Mouse (Mus musculus) brain, embryonic 18.5 days (tissue): ENCODE measurements at regions not wholly inside any gene's neighbourhood (a gene's known extent, or its start where the extent isn't known, plus 50 kb on each side); places are given as distances from the start of the nearest gene placed in this dataset.

Experiments used
- DNase-seq: peaks from one replicate; pipeline ENCODE4 v3.0.0-alpha.2; 2012; ENCODE audit warnings: low read depth, low spot score

DNA sequence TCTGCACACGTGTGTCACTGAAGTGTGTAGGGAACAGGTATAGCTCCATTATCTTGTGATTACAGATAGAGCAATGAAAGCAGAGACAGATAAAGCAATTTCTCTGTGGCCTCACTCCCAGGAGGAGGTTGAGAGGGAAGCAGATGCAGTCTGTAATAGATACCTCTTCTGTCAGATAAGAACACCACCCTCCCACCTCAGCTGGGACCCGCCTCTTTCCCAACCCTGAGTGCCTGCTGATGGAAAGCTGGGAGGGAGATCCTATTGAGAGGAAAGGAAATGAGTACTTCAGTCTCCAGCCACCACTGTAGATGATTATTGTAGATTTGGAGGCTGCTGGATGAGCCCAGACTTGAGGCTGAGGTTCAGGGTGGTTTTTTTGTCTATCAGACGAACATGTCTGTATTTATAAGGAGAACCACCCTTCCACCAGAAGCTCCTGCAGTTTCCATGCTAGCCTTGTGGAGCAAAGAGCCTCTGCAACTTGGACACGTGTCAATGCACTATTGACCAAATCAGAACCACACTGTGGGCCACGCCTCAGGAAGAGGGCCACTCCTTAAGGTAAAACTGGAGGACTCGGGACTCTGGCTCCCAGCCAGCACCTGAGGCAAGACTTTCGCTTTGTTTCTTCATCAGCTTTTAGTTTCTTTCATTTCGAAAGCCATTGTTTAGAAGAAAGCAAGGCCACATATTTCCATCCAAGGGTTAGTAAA, 55.3 kb upstream of the Plekha5 start:
- no peak for DNase-seq

DNA sequence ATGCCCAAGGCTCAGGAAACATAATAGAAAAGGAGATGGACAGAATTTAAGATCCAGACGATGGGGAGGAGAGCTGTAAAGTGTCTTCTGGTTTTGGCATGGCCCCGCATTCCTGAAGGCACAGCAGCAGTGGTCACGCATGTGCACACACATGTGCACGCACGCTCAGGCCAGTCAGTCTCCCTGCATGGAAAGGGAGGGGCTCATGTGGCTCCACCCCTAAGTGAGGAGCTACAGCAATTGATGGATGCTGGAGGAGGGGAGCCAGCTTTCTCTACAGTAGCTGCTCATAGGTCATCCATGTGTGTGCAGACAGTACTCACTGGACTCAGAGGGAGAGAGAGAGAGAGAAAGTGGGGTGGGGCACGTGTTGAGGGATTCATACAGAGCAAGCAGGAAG, 56.6 kb upstream of the Plekha5 start:
- DNase-seq, result no peak

DNA sequence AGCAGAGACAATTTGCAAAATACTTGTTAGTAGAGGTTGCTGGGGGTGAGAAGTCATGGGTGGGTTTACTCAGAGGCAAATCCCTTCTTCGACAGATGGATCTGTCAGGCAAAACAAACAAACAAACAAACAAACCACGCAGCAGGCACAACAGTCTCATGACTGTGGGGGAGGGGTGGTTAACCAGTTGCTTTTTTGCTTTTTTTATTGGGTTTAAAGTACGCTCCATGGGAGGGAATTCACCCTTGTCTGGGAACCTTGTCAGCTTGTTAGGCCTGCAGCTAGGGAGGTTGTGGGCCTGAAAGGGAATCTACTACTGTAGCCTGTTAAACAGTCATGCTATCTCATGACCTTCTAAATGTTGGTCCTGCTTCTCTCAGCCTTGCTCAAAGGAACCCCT, 57.1 kb upstream of the Plekha5 start:
- DNase-seq, result no peak

GRCm38 (mm10) chr6:140360996-140361395, 62.9 kb upstream of the Plekha5 start:
- no peak for DNase-seq

GRCm38 (mm10) chr6:140357901-140358300, 66.0 kb upstream of the Plekha5 start:
- no peak for DNase-seq

DNA sequence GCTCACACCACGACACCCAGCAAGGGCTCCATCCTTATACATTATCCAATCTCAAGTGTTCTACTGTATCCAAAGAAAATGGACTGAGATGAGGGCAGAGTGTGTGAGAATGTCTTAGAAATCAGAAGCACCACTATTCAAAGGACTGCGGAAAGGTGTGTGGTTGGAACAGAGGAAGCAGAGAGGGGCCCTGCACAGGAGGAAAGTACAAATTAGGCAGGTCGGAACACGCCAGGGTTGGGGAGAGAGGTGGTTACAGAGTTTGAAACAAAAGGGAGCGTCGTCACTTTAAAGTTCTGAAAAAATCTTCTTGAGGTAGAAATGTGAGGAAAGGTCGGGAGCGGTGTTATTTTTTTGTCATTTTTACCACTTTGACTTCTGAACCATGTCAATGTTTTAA, 66.6 kb upstream of the Plekha5 start:
- no peak for DNase-seq

- DNase-seq, result no peak
These were observed 69.8 kb upstream of the Plekha5 start for GRCm38 (mm10) chr6:140354082-140354481.

DNA sequence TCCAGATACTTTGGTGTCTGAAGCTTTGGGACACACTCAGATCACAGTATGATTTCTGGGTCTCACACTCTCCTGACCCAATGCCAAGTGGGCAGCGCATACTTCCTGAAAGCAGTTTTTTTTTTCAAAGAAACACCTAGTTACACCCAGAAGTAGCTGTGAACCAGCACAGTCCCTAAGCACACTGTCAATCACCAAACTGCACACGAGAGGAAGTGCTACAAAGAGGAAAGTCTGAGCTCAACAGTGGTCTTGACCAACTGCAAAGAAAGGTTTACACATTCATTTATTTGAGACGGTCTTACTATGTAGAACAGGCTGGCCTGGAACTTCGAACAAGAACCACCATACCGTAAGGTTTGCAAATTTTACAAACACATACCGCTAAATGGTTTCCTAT, 70.2 kb upstream of the Plekha5 start:
- DNase-seq, result no peak

- no peak for DNase-seq
These were observed 72.3 kb upstream of the Plekha5 start for GRCm38 (mm10) chr6:140351365-140352095.

DNA sequence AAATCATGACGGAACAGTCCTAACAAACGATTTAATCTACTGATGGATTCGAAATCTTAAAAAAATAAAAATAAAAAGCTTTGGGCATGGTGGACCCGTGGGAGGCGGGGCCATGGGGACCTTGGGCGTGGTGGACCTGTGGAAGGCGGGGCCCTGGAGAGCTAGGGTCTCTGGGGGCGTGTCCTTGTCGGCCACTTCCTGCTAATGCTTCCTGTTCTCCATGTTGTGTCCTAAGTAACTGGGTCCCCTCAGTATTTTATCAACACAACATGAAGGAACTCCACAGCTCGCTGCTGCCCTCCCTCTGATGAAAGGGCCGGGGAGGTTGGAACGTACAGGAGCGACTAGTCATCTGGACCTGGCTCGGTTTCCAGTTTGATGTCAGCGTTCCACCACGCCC, 75.3 kb upstream of the Plekha5 start:
- DNase-seq, result no peak

GRCm38 (mm10) chr6:140346929-140347328, 76.9 kb upstream of the Plekha5 start:
- DNase-seq, result no peak

DNA sequence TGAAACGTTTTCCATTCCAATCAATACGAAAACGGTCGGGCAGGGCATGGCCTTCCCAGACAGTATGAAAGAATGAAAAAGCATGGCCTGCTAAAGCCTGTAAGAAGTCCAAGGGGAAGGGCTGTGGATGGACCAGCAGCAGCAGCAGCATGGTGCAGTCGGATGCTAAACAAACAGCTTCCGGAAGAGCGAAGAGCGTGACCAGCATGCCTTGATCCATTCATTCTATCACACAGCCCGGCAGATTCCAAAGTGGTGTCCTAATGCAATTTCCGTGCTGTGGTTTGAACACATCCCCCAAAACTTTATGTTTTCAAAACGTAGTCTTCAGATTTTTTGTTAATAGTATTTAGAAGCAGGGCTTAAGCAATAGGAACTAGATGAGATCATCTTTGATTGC, 80.2 kb upstream of the Plekha5 start:
- no peak for DNase-seq

- DNase-seq, result no peak
These were observed 81.0 kb upstream of the Plekha5 start for GRCm38 (mm10) chr6:140342881-140343280.

DNA sequence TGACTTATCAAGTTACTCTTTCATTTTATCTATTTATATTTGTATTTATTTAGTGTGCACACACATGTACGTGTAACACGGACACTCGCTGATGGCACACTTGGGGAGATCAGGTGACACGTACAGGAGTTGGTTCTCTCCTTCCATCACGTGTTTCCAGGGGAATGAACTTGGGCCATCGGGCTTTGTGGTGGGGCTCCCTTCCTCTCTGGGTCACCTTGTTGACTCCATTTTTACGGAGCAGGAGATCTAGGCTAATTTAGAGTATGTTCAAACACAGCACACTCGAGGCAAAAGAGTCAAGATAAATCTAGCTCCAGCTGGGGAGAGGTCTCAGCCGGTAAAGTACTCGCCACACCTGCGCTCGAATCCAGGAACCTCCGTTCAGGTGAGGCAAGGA, 84.1 kb upstream of the Plekha5 start:
- DNase-seq, result no peak

DNA sequence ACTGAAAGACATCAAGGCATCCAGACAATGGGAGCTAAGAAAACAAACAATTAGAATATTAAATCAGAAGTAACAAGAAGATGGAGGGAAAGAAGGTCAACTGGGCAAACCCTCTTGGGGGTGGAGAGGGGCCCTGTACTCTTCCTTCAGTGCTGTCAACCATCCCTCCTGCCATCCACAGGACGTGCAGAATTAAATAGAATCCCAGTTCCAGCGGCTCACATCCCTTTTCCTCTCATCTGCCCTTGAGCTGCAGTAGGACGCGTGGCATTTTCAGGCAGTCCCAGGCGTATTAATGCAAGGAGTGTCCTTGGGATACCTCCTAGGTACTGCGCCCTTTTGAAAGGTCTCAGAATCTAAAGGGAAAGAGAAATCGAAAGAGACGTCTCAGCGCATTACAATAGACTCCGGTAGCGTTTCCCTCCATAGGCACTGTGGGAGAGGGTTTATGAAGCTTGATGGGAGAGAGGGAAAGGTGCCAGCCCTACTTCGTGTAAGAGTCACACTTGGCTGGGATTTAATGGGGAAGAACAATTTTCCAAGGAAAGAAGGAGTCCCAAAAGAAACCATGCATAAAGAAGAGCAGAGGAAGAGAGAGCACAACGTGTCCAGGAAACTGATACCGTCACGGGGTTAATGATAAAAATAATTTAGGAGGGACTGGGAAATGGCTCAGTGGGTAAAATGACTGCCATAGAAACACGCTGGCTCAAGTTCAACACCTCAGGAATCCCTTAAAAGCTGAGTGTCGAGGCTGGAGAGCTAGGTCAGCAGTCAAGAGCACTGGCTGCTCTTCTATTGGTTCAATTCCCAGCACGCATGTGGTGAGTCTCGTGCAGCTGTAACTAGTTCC, 85.7 kb upstream of the Plekha5 start:
- DNase-seq, result no peak

DNA sequence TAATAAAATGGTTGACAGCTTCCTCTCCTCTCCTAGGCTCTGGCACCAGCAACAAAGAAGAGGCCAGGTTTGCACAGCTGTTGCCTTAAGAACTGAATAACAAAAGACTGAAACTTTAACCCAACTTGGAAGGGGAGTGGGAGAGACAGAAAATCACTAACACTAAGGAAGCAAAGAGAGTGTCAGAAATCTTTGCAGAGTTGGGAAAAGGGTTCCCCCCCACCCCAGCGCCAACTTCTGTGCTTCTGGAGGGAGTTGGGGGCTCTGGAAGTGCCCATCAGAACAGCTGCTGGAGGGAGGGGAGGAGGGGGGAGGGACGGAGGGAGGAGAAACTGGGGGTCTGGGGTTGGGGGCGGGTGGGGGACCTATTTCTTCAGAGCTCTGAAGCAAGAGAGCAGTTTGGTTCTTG, 86.8 kb upstream of the Plekha5 start:
- DNase-seq, result no peak

DNA sequence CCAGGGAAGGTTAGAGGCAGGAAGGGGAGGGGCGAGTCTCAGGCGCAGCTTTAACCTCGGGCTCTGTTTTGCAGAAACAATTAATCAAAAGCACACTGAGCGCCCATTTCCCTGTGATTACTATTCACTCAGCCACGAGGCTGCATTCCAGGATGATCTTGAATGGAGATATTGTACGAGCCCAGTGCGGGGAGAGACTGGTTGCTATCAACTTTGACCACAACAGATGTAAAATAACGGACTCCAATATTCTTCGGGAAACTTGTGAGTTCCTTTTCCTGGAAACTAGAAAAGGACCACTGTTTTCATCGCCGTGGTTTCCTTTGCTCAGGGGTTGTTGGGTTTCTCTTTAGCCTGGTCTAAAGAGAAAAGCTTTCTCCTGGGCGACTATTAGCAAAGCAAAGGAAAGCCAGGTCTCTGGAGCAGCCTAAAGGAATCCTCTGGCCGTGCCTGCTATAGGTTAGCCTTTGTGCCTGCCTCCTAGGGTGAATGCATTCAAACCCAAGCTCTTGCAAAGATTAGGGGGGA, 87.4 kb upstream of the Plekha5 start:
- no peak for DNase-seq

GRCm38 (mm10) chr6:140333397-140333796, 90.5 kb upstream of the Plekha5 start:
- DNase-seq, result no peak

DNA sequence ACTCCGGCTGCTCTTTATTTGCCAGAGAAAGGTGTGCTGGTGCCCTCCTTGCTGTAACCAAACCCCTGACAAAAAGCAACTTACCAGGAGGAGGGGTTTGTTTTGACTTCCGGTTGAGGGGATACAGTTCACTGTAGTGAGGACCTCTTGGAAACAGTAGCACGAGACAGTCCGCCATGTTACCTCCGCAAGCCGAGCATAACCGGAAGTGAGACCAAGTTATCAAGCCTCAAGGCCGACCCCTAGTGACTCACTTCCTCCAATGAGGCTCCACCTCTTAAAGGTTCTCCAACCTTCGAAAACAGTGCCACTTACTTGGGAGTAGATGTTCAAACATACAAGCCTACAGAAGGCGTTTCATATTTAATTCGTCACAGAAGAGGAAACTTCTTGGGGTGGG, 115.2 kb upstream of the Plekha5 start:
- no peak for DNase-seq

GRCm38 (mm10) chr6:140306811-140307558, 116.9 kb upstream of the Plekha5 start:
- DNase-seq, result no peak

- no peak for DNase-seq
These were observed 119.7 kb upstream of the Plekha5 start for GRCm38 (mm10) chr6:140304105-140304504.
